22 mouse cellular contexts compared by ENCODE assay signal in genomic region chr12:104580796-104581195, GRCm38 (mm10).
DNase-seq lines count a peak whose midpoint lies in the region; ATAC-seq and TF ChIP-seq lines count a peak whose summit lies in the region.
"Had no signal": no experiment of that assay in that cellular context is flagged by ENCODE, and none has a peak within 500 bp of the region (broad histone marks: within the 10 kb centered on the region; RNA-seq: fewer than 3 reads in every experiment).

No protein-coding gene starts in this region.

- no peak overlapping the region for H3K4me2 ChIP-seq in neural tube, embryonic 13.5 days
- H3K4me2 ChIP-seq: forebrain, embryonic 13.5 days; heart, embryonic 11.5 days; heart, embryonic 15.5 days; hindbrain, embryonic 13.5 days had no signal

- 0 out of 2 replicates have a peak overlapping the region, but pooled peaks have one; percentile 31 for H3K9ac ChIP-seq in neural tube, embryonic 13.5 days
- H3K9ac ChIP-seq: forebrain, embryonic 13.5 days; forebrain, postnatal 0 days; heart, embryonic 15.5 days; hindbrain, embryonic 13.5 days had no signal

- DNase-seq in cerebellum, postnatal 10 days = peak; percentile 32 to 48
- DNase-seq in cerebellum, postnatal 36 days = no peak
- no peak for DNase-seq in gastrocnemius, adult 2 months
- DNase-seq in gastrocnemius, adult 8-10 months (ENCODE audit: low spot score in 2 of 2) = no peak
- DNase-seq in neural tube, embryonic 10.5 days (ENCODE audit: extremely low spot score, low spot score) = no peak
- DNase-seq in right cerebral cortex, postnatal 25 days = no peak
- DNase-seq: adrenal gland, postnatal 10 days; B cell, adult 2 months; cerebellum, adult 18-20 months; cerebellum, adult 9-11 months; forebrain, postnatal 0 days; gastrocnemius, postnatal 14 days; heart, adult 2 months; heart, postnatal 14 days had no signal

- no peaks in the 10 kb centered on the region for H3K9me3 ChIP-seq in neural tube, embryonic 13.5 days
- H3K9me3 ChIP-seq: forebrain, embryonic 13.5 days; heart, embryonic 15.5 days; hindbrain, embryonic 13.5 days had no signal

- H3K27ac ChIP-seq in gastrocnemius, adult 2 months = peak overlapping the region; percentile 10; the same call in 1 of the 2 replicates
- H3K27ac ChIP-seq in neural tube, embryonic 13.5 days (replicated peaks) = no peak overlapping the region
- H3K27ac ChIP-seq: forebrain, embryonic 13.5 days; heart, adult 2 months; heart, embryonic 15.5 days; hindbrain, embryonic 13.5 days; hindbrain, postnatal 0 days had no signal

- ATAC-seq in neural tube, embryonic 13.5 days (ENCODE audit: low read depth) = no peak
- ATAC-seq: CD4-positive, CD25-positive, alpha-beta regulatory T cell, adult 4 months; forebrain, embryonic 13.5 days; forebrain, postnatal 0 days; hindbrain, postnatal 0 days had no signal

- no peak overlapping the region for H3K4me3 ChIP-seq in gastrocnemius, adult 2 months
- no peak overlapping the region for H3K4me3 ChIP-seq in neural tube, embryonic 13.5 days
- H3K4me3 ChIP-seq: forebrain, embryonic 13.5 days; heart, adult 2 months; heart, embryonic 15.5 days; hindbrain, embryonic 13.5 days had no signal

- no peaks in the 10 kb centered on the region for H3K36me3 ChIP-seq in neural tube, embryonic 13.5 days
- H3K36me3 ChIP-seq: G1E; heart, embryonic 15.5 days; hindbrain, embryonic 13.5 days had no signal

- 0 out of 2 replicates have a peak, but pooled peaks cover 2% of the 10 kb centered on the region for H3K27me3 ChIP-seq in neural tube, embryonic 13.5 days

- 65% methylated on average over 7 of the region's 7 CpGs for WGBS in neural tube, embryonic 13.5 days

- H3K4me1 ChIP-seq in neural tube, embryonic 13.5 days (replicated peaks) = no peaks in the 10 kb centered on the region
- H3K4me1 ChIP-seq: heart, embryonic 15.5 days; hindbrain, embryonic 13.5 days had no signal

- intact Hi-C loops in gastrocnemius, adult 2 months (cut with DNase I) = no loop called here

- no peak for TF ChIP-seq CTCF in gastrocnemius, adult 2 months (IDR thresholded peaks at IDR 0.05)

Comparison
In these comparisons a context has a peak if more than half of its experiments do, and no peak if none do; other contexts are left out.
1. DNase-seq: peak in cerebellum, postnatal 10 days (2 of 2); none in cerebellum, postnatal 36 days (0 of 2), gastrocnemius, adult 2 months (single experiment), gastrocnemius, adult 8-10 months (0 of 2), neural tube, embryonic 10.5 days (single experiment) and right cerebral cortex, postnatal 25 days (single experiment).